9 mouse cellular contexts compared by ENCODE assay signal in genomic region chr7:30758853-30759252, GRCm38 (mm10). TPM values are rescaled to one million over a fixed set of nuclear protein-coding genes. Genes with fewer than 3 reads are reported as not detected.
DNase-seq lines count a peak whose midpoint lies in the region; ATAC-seq and TF ChIP-seq lines count a peak whose summit lies in the region.
"Had no signal": no experiment of that assay in that cellular context is flagged by ENCODE, and none has a peak within 500 bp of the region (broad histone marks: within the 10 kb centered on the region; RNA-seq: fewer than 3 reads in every experiment).

No protein-coding gene starts in this region.

- H3K9ac ChIP-seq in lung, embryonic 16.5 days (ENCODE audit: low read length) = no peak overlapping the region

- TF ChIP-seq POLR2A in spleen, adult 2 months (IDR thresholded peaks at IDR 0.05; ENCODE audit: low read depth, low read length) = no peak

- intact Hi-C loops in gastrocnemius, adult 2 months (cut with DNase I) = no loop called here

- peaks cover 10% of the 10 kb centered on the region; the same call in 1 of the 2 replicates for H3K9me3 ChIP-seq in embryonic facial prominence, embryonic 10.5 days
- peaks cover 5% of the 10 kb centered on the region for H3K9me3 ChIP-seq in lung, embryonic 16.5 days (ENCODE audit: control insufficient read depth, low read length)

- H3K4me3 ChIP-seq in gastrocnemius, adult 2 months = no peak overlapping the region
- H3K4me3 ChIP-seq in spleen, adult 2 months (ENCODE audit: extremely low read depth, insufficient read depth, insufficient read length) = no peak overlapping the region
- H3K4me3 ChIP-seq in embryonic facial prominence, embryonic 10.5 days = no peak overlapping the region
- no peak overlapping the region for H3K4me3 ChIP-seq in lung, embryonic 16.5 days (ENCODE audit: low read length)

- no peaks in the 10 kb centered on the region for H3K27me3 ChIP-seq in spleen, adult 2 months (ENCODE audit: control insufficient read depth, insufficient read depth, low read length)
- H3K27me3 ChIP-seq in embryonic facial prominence, embryonic 10.5 days (replicated peaks; ENCODE audit: low read depth, poor library complexity, severe bottlenecking) = peaks cover 4% of the 10 kb centered on the region
- no peaks in the 10 kb centered on the region for H3K27me3 ChIP-seq in lung, embryonic 16.5 days (ENCODE audit: control insufficient read depth, insufficient read depth, low read depth, low read length)

- WGBS in spleen, adult 2 months = 70% methylated on average over 4 of the region's 4 CpGs
- 39% methylated on average over 4 of the region's 4 CpGs for WGBS in embryonic facial prominence, embryonic 10.5 days
- 20% methylated on average over 4 of the region's 4 CpGs for WGBS in lung, embryonic 16.5 days

- 0 out of 2 replicates have a peak, but pooled peaks cover 1% of the 10 kb centered on the region for H3K36me3 ChIP-seq in spleen, adult 2 months (ENCODE audit: control insufficient read depth, insufficient read depth, low read length)
- peaks cover 26% of the 10 kb centered on the region for H3K36me3 ChIP-seq in embryonic facial prominence, embryonic 10.5 days (replicated peaks)
- H3K36me3 ChIP-seq in lung, embryonic 16.5 days (ENCODE audit: control insufficient read depth, insufficient read depth, low read length) = peaks cover 4% of the 10 kb centered on the region

- DNase-seq in gastrocnemius, adult 2 months = no peak
- DNase-seq in gastrocnemius, postnatal 25 days = no peak
- DNase-seq in spleen, adult 2 months (ENCODE audit: low read depth in 1 of 2, low spot score in 2 of 2) = peak in 1 of 2 experiments; percentile 19
- no peak for DNase-seq in spleen, postnatal 36 days (ENCODE audit: low spot score in 2 of 2)
- DNase-seq in embryonic facial prominence, embryonic 10.5 days (ENCODE audit: low spot score) = peak; percentile 47
- DNase-seq in left cerebral cortex, adult 18-20 months (ENCODE audit: low spot score in 2 of 2) = no peak

- H3K4me2 ChIP-seq in lung, embryonic 16.5 days (ENCODE audit: low read depth, low read length) = no peak overlapping the region

- H3K4me1 ChIP-seq in spleen, adult 2 months (ENCODE audit: control insufficient read depth, insufficient read depth, insufficient read length) = no peaks in the 10 kb centered on the region
- H3K4me1 ChIP-seq in embryonic facial prominence, embryonic 10.5 days = no peaks in the 10 kb centered on the region
- H3K4me1 ChIP-seq in lung, embryonic 16.5 days (replicated peaks; ENCODE audit: control insufficient read depth, insufficient read depth, low read length) = peaks cover 2% of the 10 kb centered on the region; the same call in 1 of the 2 replicates

- TF ChIP-seq CTCF in gastrocnemius, adult 2 months (IDR thresholded peaks at IDR 0.05) = peak; percentile 43; the same call in 1 of the 2 replicates
- TF ChIP-seq CTCF in spleen, adult 2 months (IDR thresholded peaks at IDR 0.05; ENCODE audit: extremely low read depth, insufficient read depth, insufficient read length, insufficient replicate concordance) = 0 out of 2 replicates have a peak, but pooled peaks have one; percentile 13

- peak; percentile 49; the same call in 1 of the 2 replicates for ATAC-seq in lung, embryonic 16.5 days (ENCODE audit: low read depth)
- no peak for ATAC-seq in megakaryocyte-erythroid progenitor cell, adult 5-6 weeks (replicated peaks; ENCODE audit: low FRiP score, low TSS enrichment, poor library complexity, severe bottlenecking)

- no peak overlapping the region for H3K27ac ChIP-seq in gastrocnemius, adult 2 months
- H3K27ac ChIP-seq in spleen, adult 2 months (ENCODE audit: insufficient read depth, low read length) = no peak overlapping the region
- no peak overlapping the region for H3K27ac ChIP-seq in embryonic facial prominence, embryonic 10.5 days (replicated peaks)
- no peak overlapping the region for H3K27ac ChIP-seq in lung, embryonic 16.5 days (ENCODE audit: low read length)

RNA-seq across cellular contexts. Expression of gene Dmkn, which starts 4.7 kb away (rescaled TPM):
- total RNA-seq in gastrocnemius, adult 2 months (2021) = 1 to 10 TPM in 1 of 2 experiments, under 1 TPM in 1; 0.98 to 1.2 TPM
- total RNA-seq in gastrocnemius, postnatal 25 days (2021) = under 1 TPM; 0.43 to 0.51 TPM
- polyA plus RNA-seq in spleen, adult 2 months (2012; rRNA removed) = 1.1 and 1.5 TPM in 2 replicates
- not detected in 2 replicates for polyA plus RNA-seq in embryonic facial prominence, embryonic 10.5 days (2016; fragmentation: Nextera tagmentation; extraction: Ambion mirVana)
- polyA plus RNA-seq in lung, embryonic 16.5 days (2015; fragmentation: Nextera tagmentation; extraction: Ambion mirVana) = 12.6 and 21.0 TPM in 2 replicates
- total RNA-seq in megakaryocyte-erythroid progenitor cell, adult 5-6 weeks (2014; fragmentation: Nextera tagmentation) = not detected in 2 replicates
- total RNA-seq in megakaryocyte-erythroid progenitor cell, adult 5-6 weeks (2017) = not detected in 2 replicates
- 1 to 10 TPM; 1.9 to 4.0 TPM for total RNA-seq in left cerebral cortex, adult 18-20 months (2021)

RNA-seq across cellular contexts. Expression of gene Sbsn, which starts 7.6 kb away (rescaled TPM):
- 1 to 10 TPM; 2.8 to 4.7 TPM for total RNA-seq in gastrocnemius, adult 2 months (2021)
- total RNA-seq in gastrocnemius, postnatal 25 days (2021) = 1 to 10 TPM; 2.3 to 5.6 TPM
- 0.47 and 0.97 TPM in 2 replicates for polyA plus RNA-seq in spleen, adult 2 months (2012; rRNA removed)
- 0.68 and 1.0 TPM in 2 replicates for polyA plus RNA-seq in embryonic facial prominence, embryonic 10.5 days (2016; fragmentation: Nextera tagmentation; extraction: Ambion mirVana)
- polyA plus RNA-seq in lung, embryonic 16.5 days (2015; fragmentation: Nextera tagmentation; extraction: Ambion mirVana) = 1.5 and 2.6 TPM in 2 replicates
- total RNA-seq in megakaryocyte-erythroid progenitor cell, adult 5-6 weeks (2014; fragmentation: Nextera tagmentation) = 3.3 and 4.5 TPM in 2 replicates
- total RNA-seq in megakaryocyte-erythroid progenitor cell, adult 5-6 weeks (2017) = 2.7 and 11.6 TPM in 2 replicates
- total RNA-seq in left cerebral cortex, adult 18-20 months (2021) = 10 to 100 TPM in 1 of 2 experiments, 1 to 10 TPM in 1; 8.2 to 12.9 TPM

RNA-seq across cellular contexts. Expression of gene Gapdhs, which starts 15.4 kb away (rescaled TPM):
- not detected for total RNA-seq in gastrocnemius, adult 2 months (2021)
- total RNA-seq in gastrocnemius, postnatal 25 days (2021) = not detected
- 0.12 TPM in 1 of 2 replicates, not detected in the other for polyA plus RNA-seq in spleen, adult 2 months (2012; rRNA removed)
- polyA plus RNA-seq in embryonic facial prominence, embryonic 10.5 days (2016; fragmentation: Nextera tagmentation; extraction: Ambion mirVana) = 0.36 and 0.59 TPM in 2 replicates
- 0.45 and 0.58 TPM in 2 replicates for polyA plus RNA-seq in lung, embryonic 16.5 days (2015; fragmentation: Nextera tagmentation; extraction: Ambion mirVana)
- not detected in 2 replicates for total RNA-seq in megakaryocyte-erythroid progenitor cell, adult 5-6 weeks (2014; fragmentation: Nextera tagmentation)
- not detected in 2 replicates for total RNA-seq in megakaryocyte-erythroid progenitor cell, adult 5-6 weeks (2017)
- not detected for total RNA-seq in left cerebral cortex, adult 18-20 months (2021)
- total RNA-seq: heart, adult 18-20 months had no signal

RNA-seq across cellular contexts. Expression of gene Krtdap, which starts 28.8 kb away (rescaled TPM):
- total RNA-seq in gastrocnemius, adult 2 months (2021) = under 1 TPM in 1 of 2 experiments, not detected in 1; 0.78 TPM
- 1 to 10 TPM in 1 of 2 experiments, under 1 TPM in 1; 0.97 to 2.8 TPM for total RNA-seq in gastrocnemius, postnatal 25 days (2021)
- not detected in 2 replicates for polyA plus RNA-seq in spleen, adult 2 months (2012; rRNA removed)
- not detected in 2 replicates for polyA plus RNA-seq in embryonic facial prominence, embryonic 10.5 days (2016; fragmentation: Nextera tagmentation; extraction: Ambion mirVana)
- polyA plus RNA-seq in lung, embryonic 16.5 days (2015; fragmentation: Nextera tagmentation; extraction: Ambion mirVana) = 3.7 and 18.1 TPM in 2 replicates
- not detected in 2 replicates for total RNA-seq in megakaryocyte-erythroid progenitor cell, adult 5-6 weeks (2014; fragmentation: Nextera tagmentation)
- total RNA-seq in megakaryocyte-erythroid progenitor cell, adult 5-6 weeks (2017) = not detected in 2 replicates
- total RNA-seq in left cerebral cortex, adult 18-20 months (2021) = not detected
- total RNA-seq: heart, adult 18-20 months had no signal

RNA-seq across cellular contexts. Expression of gene Tmem147, which starts 29.5 kb away (rescaled TPM):
- 100 to 1,000 TPM; 232 to 255 TPM for total RNA-seq in gastrocnemius, adult 2 months (2021)
- total RNA-seq in gastrocnemius, postnatal 25 days (2021) = 100 to 1,000 TPM; 283 to 405 TPM
- polyA plus RNA-seq in spleen, adult 2 months (2012; rRNA removed) = 103 and 107 TPM in 2 replicates
- polyA plus RNA-seq in embryonic facial prominence, embryonic 10.5 days (2016; fragmentation: Nextera tagmentation; extraction: Ambion mirVana) = 147 and 151 TPM in 2 replicates
- 148 and 160 TPM in 2 replicates for polyA plus RNA-seq in lung, embryonic 16.5 days (2015; fragmentation: Nextera tagmentation; extraction: Ambion mirVana)
- total RNA-seq in megakaryocyte-erythroid progenitor cell, adult 5-6 weeks (2014; fragmentation: Nextera tagmentation) = 285 and 294 TPM in 2 replicates
- 59.7 and 85.5 TPM in 2 replicates for total RNA-seq in megakaryocyte-erythroid progenitor cell, adult 5-6 weeks (2017)
- total RNA-seq in left cerebral cortex, adult 18-20 months (2021) = 100 to 1,000 TPM; 114 to 129 TPM
